8 mouse cellular contexts compared by ENCODE assay signal in the genomic region with DNA sequence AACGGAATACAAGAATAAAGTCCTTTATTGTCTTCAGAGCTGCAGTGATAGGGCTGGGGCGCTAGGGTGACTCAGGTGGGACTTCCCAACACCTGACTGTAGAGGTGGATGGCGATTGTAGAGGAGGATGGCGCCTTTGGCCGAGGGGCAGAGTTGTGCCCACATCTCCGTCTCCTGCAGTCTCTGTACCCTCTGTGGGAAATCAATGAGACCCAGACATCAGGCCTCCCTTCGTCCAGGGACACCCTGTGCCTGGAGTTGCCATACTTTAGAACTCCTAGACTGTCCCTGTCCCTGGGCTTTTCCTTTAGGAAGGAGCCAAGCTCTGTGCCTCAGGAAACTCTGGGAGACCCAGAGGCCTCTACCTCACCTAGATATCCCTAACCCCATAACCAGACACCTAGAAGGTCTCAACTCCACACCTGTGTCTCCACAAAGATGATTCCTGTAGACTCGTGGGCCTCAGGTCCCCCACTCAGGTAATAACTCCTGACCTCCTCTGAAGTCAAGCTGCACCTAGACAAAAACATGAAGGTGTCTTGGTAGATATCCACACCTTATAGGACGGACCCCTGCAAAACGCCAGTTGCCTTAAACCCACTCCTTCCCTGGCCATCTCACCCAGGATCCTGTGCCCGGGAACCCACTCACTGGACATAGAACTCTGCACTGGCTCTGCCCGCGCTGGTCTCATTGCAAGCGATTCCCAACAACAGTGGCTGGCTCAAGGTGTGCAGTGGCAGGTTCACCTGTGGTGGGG. TPM values are rescaled to one million over a fixed set of nuclear protein-coding genes. Genes with fewer than 3 reads are reported as not detected.
DNase-seq lines count a peak whose midpoint lies in the region; ATAC-seq and TF ChIP-seq lines count a peak whose summit lies in the region.

No protein-coding gene starts in this region.

- no peak for TF ChIP-seq CTCF in testis, adult 2 months (IDR thresholded peaks at IDR 0.05; ENCODE audit: control insufficient read depth, insufficient read depth, insufficient replicate concordance, low read depth, low read length)

- H3K9ac ChIP-seq in limb, embryonic 15.5 days: peak overlapping the region; percentile 31; the same call in 1 of the 2 replicates
- peak overlapping the region; percentile 79 for H3K9ac ChIP-seq in stomach, embryonic 16.5 days (ENCODE audit: low read length)

- no peaks in the 10 kb centered on the region for H3K9me3 ChIP-seq in limb, embryonic 15.5 days
- no peaks in the 10 kb centered on the region for H3K9me3 ChIP-seq in stomach, embryonic 16.5 days (replicated peaks; ENCODE audit: control insufficient read depth, low read length)

- H3K36me3 ChIP-seq in testis, adult 2 months (ENCODE audit: control insufficient read depth, insufficient read depth, low read length): peaks cover 1% of the 10 kb centered on the region; the same call in 1 of the 2 replicates
- peaks cover 5% of the 10 kb centered on the region; the same call in 1 of the 2 replicates for H3K36me3 ChIP-seq in limb, embryonic 15.5 days
- H3K36me3 ChIP-seq in stomach, embryonic 16.5 days (ENCODE audit: control insufficient read depth, insufficient read depth, low read length): no peaks in the 10 kb centered on the region

- no peaks in the 10 kb centered on the region for H3K27me3 ChIP-seq in testis, adult 2 months (ENCODE audit: control insufficient read depth, insufficient read depth, low read length)
- no peaks in the 10 kb centered on the region for H3K27me3 ChIP-seq in limb, embryonic 15.5 days
- H3K27me3 ChIP-seq in stomach, embryonic 16.5 days (ENCODE audit: control insufficient read depth, insufficient read depth, low read length): no peaks in the 10 kb centered on the region

- 60% methylated on average over 14 of the region's 14 CpGs for WGBS in limb, embryonic 15.5 days
- 60% methylated on average over 14 of the region's 14 CpGs for WGBS in stomach, embryonic 16.5 days

- peak; percentile 42 for DNase-seq in cerebellum, adult 11-12 months
- no peak for DNase-seq in cerebellum, postnatal 10 days
- DNase-seq in testis, postnatal 14 days (ENCODE audit: low spot score): no peak
- no peak for DNase-seq in gastrocnemius, postnatal 14 days
- DNase-seq in Muller cell, postnatal 12 days (ENCODE audit: inconsistent ontology term): no peak

- intact Hi-C loops in gastrocnemius, postnatal 14 days (cut with DNase I; ENCODE audit: low total_unique reads): no loop called here

- H3K4me3 ChIP-seq in testis, adult 2 months (ENCODE audit: control insufficient read depth, low read depth, low read length): peak overlapping the region; percentile 79
- peak overlapping the region; percentile 59 for H3K4me3 ChIP-seq in limb, embryonic 15.5 days
- peak overlapping the region; percentile 69 for H3K4me3 ChIP-seq in stomach, embryonic 16.5 days (replicated peaks; ENCODE audit: low read length)

- peak overlapping the region; percentile 95 for H3K4me2 ChIP-seq in limb, embryonic 15.5 days
- H3K4me2 ChIP-seq in stomach, embryonic 16.5 days (ENCODE audit: low read depth, low read length): peak overlapping the region; percentile 79

- no peak overlapping the region for H3K27ac ChIP-seq in testis, adult 2 months (ENCODE audit: control insufficient read depth, insufficient read depth, low read depth, low read length)
- peak overlapping the region; percentile 68; the same call in 1 of the 2 replicates for H3K27ac ChIP-seq in limb, embryonic 15.5 days
- peak overlapping the region; percentile 53; the same call in 1 of the 2 replicates for H3K27ac ChIP-seq in stomach, embryonic 16.5 days (ENCODE audit: low read length)

- TF ChIP-seq POLR2A in testis, adult 2 months (IDR thresholded peaks at IDR 0.05; ENCODE audit: control insufficient read depth, low read depth, low read length): no peak

- H3K4me1 ChIP-seq in testis, adult 2 months (ENCODE audit: control insufficient read depth, insufficient read depth, low read length): peaks cover 23% of the 10 kb centered on the region
- peaks cover 46% of the 10 kb centered on the region for H3K4me1 ChIP-seq in limb, embryonic 15.5 days
- H3K4me1 ChIP-seq in stomach, embryonic 16.5 days (ENCODE audit: control insufficient read depth, insufficient read depth, low read length): peaks cover 33% of the 10 kb centered on the region

- no peak for ATAC-seq in limb, embryonic 15.5 days (ENCODE audit: insufficient number of reproducible peaks, low FRiP score, low TSS enrichment, low read depth)
- ATAC-seq in stomach, embryonic 16.5 days (ENCODE audit: insufficient read depth, low FRiP score): no peak

RNA-seq across cellular contexts. Expression of a gene that starts 0.8 kb away (rescaled TPM):
- 109 and 123 TPM in 2 replicates for polyA plus RNA-seq in testis, adult 2 months (2012; rRNA removed)
- polyA plus RNA-seq in limb, embryonic 15.5 days (2015; fragmentation: Nextera tagmentation; extraction: Ambion mirVana): 23.8 and 30.6 TPM in 2 replicates
- 28.8 TPM in 2 replicates for polyA plus RNA-seq in stomach, embryonic 16.5 days (2015; fragmentation: Nextera tagmentation; extraction: Ambion mirVana)
- total RNA-seq in gastrocnemius, postnatal 14 days (2021): 10 to 100 TPM; 30.7 to 32.4 TPM

RNA-seq across cellular contexts. Expression of a gene that starts 2.7 kb away (rescaled TPM):
- 8.6 and 10.0 TPM in 2 replicates for polyA plus RNA-seq in testis, adult 2 months (2012; rRNA removed)
- 21.7 and 24.1 TPM in 2 replicates for polyA plus RNA-seq in limb, embryonic 15.5 days (2015; fragmentation: Nextera tagmentation; extraction: Ambion mirVana)
- 22.9 and 26.6 TPM in 2 replicates for polyA plus RNA-seq in stomach, embryonic 16.5 days (2015; fragmentation: Nextera tagmentation; extraction: Ambion mirVana)
- 10 to 100 TPM; 15.7 to 18.9 TPM for total RNA-seq in gastrocnemius, postnatal 14 days (2021)

RNA-seq across cellular contexts. Expression of a gene that starts 2.7 kb away (rescaled TPM):
- polyA plus RNA-seq in testis, adult 2 months (2012; rRNA removed): 6.6 and 6.7 TPM in 2 replicates
- polyA plus RNA-seq in limb, embryonic 15.5 days (2015; fragmentation: Nextera tagmentation; extraction: Ambion mirVana): 11.9 and 12.2 TPM in 2 replicates
- 10.7 and 12.0 TPM in 2 replicates for polyA plus RNA-seq in stomach, embryonic 16.5 days (2015; fragmentation: Nextera tagmentation; extraction: Ambion mirVana)
- total RNA-seq in gastrocnemius, postnatal 14 days (2021): 10 to 100 TPM; 19.7 to 20.1 TPM

RNA-seq across cellular contexts. Expression of a gene that starts 5.7 kb away (rescaled TPM):
- polyA plus RNA-seq in testis, adult 2 months (2012; rRNA removed): 7.5 and 8.4 TPM in 2 replicates
- polyA plus RNA-seq in limb, embryonic 15.5 days (2015; fragmentation: Nextera tagmentation; extraction: Ambion mirVana): 39.9 and 46.3 TPM in 2 replicates
- 19.0 and 19.7 TPM in 2 replicates for polyA plus RNA-seq in stomach, embryonic 16.5 days (2015; fragmentation: Nextera tagmentation; extraction: Ambion mirVana)
- 100 to 1,000 TPM in 1 of 2 experiments, 10 to 100 TPM in 1; 90.8 to 118 TPM for total RNA-seq in gastrocnemius, postnatal 14 days (2021)

RNA-seq across cellular contexts. Expression of a gene that starts 12.9 kb away (rescaled TPM):
- polyA plus RNA-seq in testis, adult 2 months (2012; rRNA removed): 28.3 and 29.1 TPM in 2 replicates
- polyA plus RNA-seq in limb, embryonic 15.5 days (2015; fragmentation: Nextera tagmentation; extraction: Ambion mirVana): 117 and 124 TPM in 2 replicates
- polyA plus RNA-seq in stomach, embryonic 16.5 days (2015; fragmentation: Nextera tagmentation; extraction: Ambion mirVana): 153 and 158 TPM in 2 replicates
- total RNA-seq in gastrocnemius, postnatal 14 days (2021): 10 to 100 TPM; 13.0 to 13.7 TPM
